Mouse (Mus musculus): ENCODE data around the gene Tmem94.

Tmem94 gene

GRCm38 (mm10) chr11:115832064-115832463 lies 66.8 kb downstream of the Tmem94 start:
- DNase-seq (ENCODE audit: low spot score in 2 of 2), result no peak

GRCm38 (mm10) chr11:115832523-115832922 lies 67.3 kb downstream of the Tmem94 start:
- no peak for DNase-seq (ENCODE audit: low spot score in 2 of 2)

DNA sequence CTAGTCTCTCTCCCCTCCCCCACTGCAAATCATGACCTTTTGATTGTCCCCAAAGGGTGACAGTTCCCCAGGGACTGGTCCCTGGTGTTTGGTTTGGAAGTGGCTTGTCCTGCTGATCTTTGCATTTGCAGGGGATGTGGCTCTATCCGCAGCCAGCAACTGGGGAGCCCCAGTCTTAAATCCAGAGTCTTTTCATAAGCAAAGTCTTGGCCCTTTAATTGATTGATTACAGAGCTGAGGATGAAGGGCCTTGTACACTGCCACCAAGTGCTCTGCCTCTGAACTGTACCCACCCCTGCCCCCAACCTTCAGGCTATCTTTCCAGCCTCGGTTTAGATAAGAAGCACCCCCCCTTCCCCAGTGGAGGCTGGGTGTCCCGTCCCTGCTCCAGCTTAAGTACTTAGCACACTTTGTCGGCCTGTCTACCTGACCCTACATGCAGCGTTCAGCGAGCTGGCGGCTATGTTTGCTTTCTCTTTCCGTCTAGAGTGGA lies 67.8 kb downstream of the Tmem94 start:
- no peak for DNase-seq (ENCODE audit: low spot score in 2 of 2)

DNA sequence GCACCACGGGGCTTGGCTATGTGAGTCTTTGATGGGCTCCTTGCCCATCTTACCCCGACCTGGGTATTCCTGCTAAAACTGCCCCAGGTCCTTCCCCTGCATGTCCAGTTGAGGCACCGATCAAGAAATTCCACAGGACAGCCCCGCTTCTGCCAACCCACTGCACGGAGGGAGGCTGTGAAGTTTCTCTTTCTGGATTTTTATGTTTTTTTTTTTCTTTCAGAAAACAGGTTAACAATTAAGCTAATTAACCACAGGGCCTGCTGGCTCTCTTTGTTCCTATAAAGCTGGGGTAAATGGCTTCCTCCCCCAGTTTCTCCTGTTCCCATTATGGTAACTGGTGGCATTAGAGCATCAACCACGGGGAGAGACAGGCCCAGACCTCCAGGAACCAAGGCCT lies 68.8 kb downstream of the Tmem94 start:
- DNase-seq (ENCODE audit: low spot score in 2 of 2), result no peak

DNA sequence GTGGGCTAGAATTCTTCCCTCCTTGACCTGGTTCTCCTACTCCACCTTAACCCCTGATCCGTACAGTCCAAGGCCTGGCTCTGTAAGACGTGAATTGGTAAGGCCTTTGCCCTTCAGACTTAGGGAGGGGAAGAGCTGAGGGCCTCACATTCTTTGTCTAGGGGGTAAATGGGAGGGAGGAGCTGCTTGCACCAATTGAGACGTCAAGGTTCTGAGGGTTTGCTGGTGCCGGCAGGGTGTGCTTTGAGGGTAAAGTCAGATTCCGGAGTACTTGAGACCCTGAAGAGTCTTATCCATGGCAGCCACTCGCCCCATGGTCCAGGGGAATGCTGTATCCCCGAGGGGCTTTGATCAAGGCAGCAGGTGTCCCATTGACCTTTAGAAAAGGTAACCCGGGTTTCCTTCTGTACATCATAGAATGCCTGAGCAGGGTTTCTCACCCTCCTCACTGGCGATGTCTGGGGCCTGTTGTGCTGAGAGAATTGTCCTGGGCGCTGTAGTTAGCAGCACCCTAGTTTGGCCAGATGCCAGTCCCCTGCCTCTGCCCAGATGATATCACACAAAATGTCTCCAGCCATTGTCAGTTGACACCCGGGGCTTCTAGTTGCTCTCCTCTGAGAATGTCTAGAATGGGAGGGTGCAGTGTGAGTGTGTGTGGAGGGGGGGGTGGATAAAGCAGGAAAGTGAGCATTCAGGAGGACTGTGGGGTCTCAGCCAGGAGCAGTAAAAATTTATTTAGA lies 71.6 kb downstream of the Tmem94 start:
- DNase-seq (ENCODE audit: low spot score in 2 of 2), result no peak

DNA sequence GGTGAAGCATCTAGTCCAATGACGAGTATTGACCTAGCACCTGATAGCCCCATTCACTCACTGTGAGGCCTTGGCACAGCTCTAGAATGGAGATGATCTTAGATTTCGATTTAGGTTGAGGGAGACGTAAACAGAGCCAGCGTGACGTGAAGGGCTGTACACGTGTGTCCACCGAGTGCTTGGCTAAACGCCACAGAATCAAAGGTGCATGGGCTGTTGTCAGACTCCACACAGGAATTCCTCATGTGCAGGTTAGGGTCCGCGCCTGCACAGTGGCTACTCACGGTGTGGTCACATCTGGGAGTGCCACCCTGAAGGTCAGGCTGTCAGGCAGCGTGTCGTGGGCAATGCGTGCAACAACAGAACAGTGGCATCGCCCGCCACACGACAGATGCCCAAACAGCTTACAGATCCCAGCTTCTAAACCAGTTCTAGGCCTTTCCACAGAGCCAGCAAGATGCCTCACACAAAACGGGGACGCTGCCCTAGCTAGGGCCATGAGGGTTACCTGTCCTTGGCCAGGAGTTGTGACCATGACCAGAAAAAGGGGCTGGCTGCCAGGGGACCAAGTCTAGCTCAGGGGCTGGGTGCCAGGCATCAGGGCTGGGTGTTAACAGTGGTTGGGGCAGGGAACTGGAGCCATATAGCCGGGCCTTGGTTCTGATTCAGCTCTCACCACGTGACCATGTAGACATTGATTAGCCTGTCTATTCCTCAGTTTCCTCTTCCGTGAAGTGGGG lies 72.5 kb downstream of the Tmem94 start:
- no peak for DNase-seq (ENCODE audit: low spot score in 2 of 2)

DNA sequence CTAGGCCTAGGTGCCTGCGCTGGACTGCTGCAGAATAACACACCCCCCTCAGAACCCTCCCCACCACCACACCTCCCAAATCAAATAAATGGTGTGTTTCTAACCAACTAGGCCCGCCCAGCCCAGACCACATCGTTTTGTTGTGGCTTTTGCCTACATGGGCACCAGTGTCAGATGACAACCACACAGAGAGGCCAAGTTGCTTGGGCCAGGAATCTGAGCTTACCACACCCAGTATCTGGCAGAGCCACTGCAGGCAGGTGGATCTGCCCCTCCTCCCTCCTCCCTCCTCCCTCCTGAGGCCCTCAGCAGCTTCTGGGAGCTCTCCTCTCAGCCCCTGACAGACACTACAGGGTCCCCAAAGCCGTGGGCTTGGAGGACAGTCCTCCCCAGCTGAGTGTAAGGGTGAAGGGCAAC lies 73.7 kb downstream of the Tmem94 start:
- DNase-seq (ENCODE audit: low spot score in 2 of 2), result no peak

- DNase-seq (ENCODE audit: low spot score in 2 of 2), result no peak
Observed at GRCm38 (mm10) chr11:115839732-115840131, 74.5 kb downstream of the Tmem94 start.

GRCm38 (mm10) chr11:115841044-115841443 lies 75.8 kb downstream of the Tmem94 start:
- no peak for DNase-seq (ENCODE audit: low spot score in 2 of 2)

DNA sequence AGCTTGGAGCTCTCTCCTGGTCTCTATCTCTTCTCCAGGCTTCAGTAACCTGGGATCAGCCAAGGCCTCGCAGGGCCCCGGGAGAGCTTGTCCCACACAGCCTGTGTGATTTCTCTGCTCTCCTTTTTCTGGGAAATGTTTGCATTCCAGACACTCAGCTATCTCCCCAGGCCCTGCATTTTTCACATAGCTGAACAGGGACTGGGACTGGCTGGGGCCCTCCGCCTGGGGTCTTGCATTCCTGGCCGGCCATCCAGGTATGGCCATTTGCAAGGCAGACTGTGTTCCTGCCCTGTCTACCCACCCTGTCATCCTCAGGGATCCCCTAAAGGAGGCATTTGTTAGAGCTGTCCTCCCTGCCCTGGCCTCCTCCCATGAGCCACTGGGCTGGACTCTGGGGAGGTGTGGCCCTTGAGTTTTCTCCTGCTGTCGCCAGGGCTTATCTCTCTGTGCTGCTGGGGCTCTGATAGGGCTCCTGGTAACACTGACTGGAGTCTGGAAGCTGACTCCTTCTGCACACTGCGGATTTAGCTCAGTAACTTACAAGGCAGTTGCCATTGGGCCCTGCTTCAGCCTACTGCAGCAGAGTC lies 76.8 kb downstream of the Tmem94 start:
- DNase-seq (ENCODE audit: low spot score in 2 of 2), result no peak

DNA sequence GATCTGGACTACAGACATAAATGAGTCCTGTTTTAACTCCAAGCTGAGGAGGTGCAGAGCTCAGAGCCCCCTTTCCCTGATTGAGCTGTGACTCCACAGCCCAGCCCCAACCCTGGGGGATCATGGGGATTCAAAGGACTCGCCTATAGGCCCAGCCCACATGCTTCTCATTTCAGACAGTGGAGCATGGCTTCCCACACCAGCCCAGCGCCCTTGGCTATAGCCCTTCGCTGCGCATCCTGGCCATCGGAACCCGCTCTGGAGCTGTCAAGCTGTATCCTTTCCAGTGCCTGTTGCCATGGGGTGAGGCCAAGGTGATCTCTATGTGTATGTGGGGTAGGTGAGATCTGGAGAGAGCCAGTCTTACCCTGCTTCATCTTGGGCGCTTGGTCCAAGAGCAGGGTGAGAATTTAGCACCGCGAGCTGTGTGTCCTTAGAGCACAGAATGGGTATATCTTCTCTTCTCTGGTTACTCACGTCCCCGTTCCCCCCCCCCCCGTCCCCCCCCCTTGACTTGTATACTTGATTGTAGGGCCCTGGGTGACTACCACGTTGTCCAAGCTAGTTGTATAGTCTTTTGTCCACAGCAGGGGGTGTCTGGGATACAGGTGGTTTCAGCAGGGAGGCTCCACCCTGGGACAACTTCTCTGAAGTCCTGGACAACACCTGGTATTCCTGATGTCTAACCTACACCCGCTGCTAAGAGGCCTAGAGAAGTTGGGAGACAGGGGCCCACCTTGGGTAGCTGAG lies 78.1 kb downstream of the Tmem94 start:
- no peak for DNase-seq (ENCODE audit: low spot score in 2 of 2)

DNA sequence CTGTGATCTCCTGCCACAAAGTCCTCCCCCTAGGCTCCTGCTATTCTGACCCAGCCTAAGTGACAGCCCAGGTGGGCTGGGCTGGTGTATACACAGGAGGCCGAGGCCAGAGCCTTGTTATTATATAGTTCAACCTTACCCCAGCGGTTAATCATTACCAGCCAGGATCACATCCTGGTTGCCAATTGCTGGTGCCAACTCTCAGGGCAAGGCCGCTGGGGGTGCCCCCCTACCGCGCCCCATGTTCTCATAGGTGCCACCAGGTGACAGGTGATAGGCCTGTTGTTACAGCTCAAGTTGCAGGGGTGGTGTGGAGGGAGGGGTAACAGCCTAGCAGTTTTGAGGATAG lies 78.6 kb downstream of the Tmem94 start:
- no peak for DNase-seq (ENCODE audit: low spot score in 2 of 2)

DNA sequence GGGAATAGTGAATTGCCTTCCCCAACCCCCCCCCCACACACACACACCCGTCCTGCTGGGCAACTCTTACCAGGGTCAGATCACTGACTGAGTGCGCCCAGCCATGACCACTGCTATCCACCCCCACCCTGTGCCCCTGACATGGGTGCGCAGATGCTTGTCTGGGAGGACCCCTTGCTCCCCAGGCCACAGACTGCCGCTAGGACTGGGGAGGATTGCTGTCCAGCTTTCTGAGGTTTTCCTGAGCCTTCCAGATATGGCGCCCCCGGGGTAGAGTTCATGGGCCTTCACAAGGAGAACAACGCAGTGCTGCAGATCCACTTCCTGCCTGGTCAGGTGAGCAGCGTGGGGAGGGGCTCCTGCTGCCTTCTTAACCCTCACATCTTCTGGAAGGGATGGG lies 79.0 kb downstream of the Tmem94 start:
- no peak for DNase-seq (ENCODE audit: low spot score in 2 of 2)

- DNase-seq (ENCODE audit: low spot score in 2 of 2), result no peak
Observed at GRCm38 (mm10) chr11:115845819-115846218, 80.6 kb downstream of the Tmem94 start.
